Mouse (Mus musculus) testis, adult 2 months (tissue): ENCODE measurements around the gene Zbtb8b.

Experiments used
- CTCF ChIP-seq: fragments of 200-500 bp; IDR thresholded peaks from 2 replicates; pipeline ENCODE4 v1.5.1; 2012; ENCODE audit warnings: low read depth, mild to moderate bottlenecking, inconsistent platforms, low read length, moderate library complexity; ENCODE audit not compliant: control insufficient read depth, insufficient read depth, insufficient replicate concordance
- POLR2A ChIP-seq: fragments of 200-500 bp; IDR thresholded peaks from 2 replicates; pipeline ENCODE4 v1.6.1; 2012; ENCODE audit warnings: low read depth, mild to moderate bottlenecking, inconsistent platforms, low read length, moderate library complexity; ENCODE audit not compliant: control insufficient read depth

GRCm38 (mm10) chr4:129464286-129464815 lies 23.7 kb upstream of the Zbtb8b start:
- TF ChIP-seq CTCF: no peak
- TF ChIP-seq POLR2A: no peak
